Mouse (Mus musculus) gastrocnemius, adult 8-10 months (tissue): ENCODE results near the gene Stard13. TPM values are rescaled to one million over a fixed set of nuclear protein-coding genes. Genes with fewer than 3 reads are reported as not detected.

Experiments
- DNase-seq, 2 experiments: peaks; one replicate each; pipeline ENCODE4 v3.0.0; 2022; ENCODE audit warnings: low spot score in 2 of 2
- total RNA-seq, 4 experiments: library from RNA; stranded (reverse); gene quantifications; 2 replicates each; pipeline ENCODE4 v1.2.4; 2022

Gene Stard13
- total RNA-seq, 4 experiments from 2014 or later = 3.7 to 5.8 (median 4.9) TPM

DNA sequence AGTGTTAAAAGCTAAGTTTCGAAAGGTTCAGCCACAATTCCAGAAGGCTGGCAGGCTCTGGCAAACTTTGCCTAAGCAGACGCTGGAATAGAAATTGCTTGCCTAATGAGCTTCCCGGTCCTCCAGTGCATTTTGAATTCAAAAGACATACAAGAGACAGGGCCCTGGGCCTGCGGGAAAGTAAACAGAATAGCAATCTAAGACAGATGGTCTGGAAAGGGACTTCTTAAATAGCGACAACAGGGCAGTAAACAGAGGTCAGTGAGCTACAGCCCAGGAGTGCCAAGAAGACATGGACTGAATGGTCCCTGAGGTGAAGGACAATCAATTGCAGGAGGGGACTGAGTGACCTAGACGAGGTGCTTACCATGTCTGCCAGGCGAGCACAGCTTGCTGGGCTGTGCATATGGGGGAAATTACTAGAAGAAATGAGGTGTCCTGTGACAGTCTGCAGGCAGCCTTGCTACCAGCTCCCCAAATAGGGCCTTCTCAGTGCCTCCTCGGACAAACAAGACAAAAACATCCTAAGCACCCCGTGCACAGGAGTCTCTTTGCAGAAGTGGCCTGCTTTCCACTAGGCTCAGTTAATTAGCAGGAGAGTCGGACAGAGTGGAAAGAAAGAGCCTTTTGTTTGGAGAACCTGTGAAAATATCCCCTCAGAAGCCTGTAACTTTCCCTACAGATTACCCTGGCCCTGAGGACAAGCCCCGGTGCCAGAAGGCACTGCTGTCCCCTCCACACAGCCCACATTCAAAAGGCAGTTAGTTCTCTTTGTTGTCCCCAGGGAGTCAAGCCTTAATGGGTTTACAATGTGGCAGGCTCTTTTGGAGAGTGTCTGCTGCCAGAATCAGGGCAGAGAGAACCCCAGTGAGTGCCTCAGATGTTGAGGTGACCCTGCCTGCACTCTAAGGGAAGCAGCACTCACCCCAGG is 90.7 kb downstream of the Stard13 start:
- DNase-seq = peak; percentile 17 to 24

DNA sequence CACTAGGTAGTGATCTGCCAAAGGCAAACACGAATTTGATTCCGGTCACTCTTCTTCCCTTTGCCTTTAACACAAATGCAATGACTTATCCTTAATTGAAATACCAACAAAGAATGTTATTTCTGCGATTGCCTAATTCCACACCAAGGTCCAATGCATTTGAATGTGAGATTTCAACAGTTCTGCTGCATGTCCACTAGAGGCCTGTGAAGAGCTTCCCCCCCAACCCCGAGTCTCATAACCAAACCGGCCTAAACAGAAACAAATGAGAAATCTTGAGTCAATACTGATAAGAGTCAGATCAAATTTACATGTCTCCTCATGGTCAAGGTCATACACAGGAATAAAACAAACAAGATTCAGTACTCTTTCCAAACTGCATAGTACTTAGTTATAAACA is 91.4 kb downstream of the Stard13 start:
- peak in 1 of 2 experiments; percentile 14 for DNase-seq

GRCm38 (mm10) chr5:151137901-151138300 is 95.7 kb downstream of the Stard13 start:
- no peak for DNase-seq

- no peak for DNase-seq
These were observed 96.3 kb downstream of the Stard13 start for GRCm38 (mm10) chr5:151137311-151137710.

- no peak for DNase-seq
These were observed 97.7 kb downstream of the Stard13 start for GRCm38 (mm10) chr5:151135965-151136364.

- DNase-seq = no peak
These were observed 98.4 kb downstream of the Stard13 start for GRCm38 (mm10) chr5:151135078-151135826.

DNA sequence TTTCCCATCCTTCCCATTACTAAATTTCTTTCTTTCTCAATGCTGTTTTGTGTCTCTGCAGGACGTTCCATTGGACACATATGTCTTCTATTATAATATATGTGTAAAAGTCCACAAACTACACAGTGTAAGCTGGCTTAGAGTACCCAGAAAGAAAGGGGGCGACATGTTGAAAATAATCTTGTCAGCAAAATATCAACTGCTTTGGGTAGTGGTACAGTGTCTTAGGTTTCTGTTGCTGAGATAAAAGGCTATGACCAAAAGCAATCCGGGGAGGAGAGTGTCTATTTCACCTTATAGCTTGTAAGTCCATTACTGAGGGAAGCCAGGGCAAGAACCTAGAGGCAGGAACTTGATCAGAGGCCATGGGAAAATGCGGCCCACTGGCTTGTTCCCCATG is 99.4 kb downstream of the Stard13 start:
- DNase-seq = no peak

DNA sequence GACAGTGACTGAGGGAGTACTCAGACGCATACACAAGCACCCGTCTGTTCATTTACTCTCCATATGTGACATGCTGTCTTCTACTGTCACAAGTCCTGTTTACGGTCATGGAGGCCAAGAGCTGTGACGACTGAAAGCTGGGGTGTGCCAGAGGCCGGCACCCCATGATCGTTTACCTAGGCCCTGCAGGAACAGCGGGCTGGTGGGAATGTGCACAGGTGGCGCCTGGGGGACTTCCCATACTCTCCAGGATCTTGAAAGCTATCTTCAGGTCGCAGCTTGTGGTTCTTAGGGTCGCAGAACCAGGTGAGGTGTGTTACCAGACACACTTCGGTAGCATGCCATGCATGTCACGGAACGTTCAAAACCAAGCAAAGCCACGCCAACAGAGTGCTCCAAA is 99.9 kb downstream of the Stard13 start:
- no peak for DNase-seq

DNA sequence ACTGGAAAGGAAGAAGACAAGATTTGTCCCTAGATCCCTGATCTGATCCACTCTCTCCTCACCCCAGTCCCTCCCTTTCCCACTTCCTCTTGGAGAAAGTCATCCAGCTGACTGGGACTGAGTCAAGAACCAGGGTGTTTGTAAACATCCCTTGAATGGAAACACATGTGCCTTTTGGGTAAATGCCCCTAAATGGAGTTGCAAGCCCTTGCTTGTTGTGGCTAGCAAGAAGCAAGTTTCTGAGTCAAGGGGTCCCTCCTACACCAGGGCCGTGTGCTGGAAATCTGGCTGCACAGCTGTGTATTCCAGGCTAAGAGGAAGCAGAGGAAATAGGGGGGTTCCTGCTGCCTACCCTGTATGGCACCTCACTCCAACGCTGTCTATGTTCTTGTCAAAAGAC is 103.9 kb downstream of the Stard13 start:
- DNase-seq = no peak

DNA sequence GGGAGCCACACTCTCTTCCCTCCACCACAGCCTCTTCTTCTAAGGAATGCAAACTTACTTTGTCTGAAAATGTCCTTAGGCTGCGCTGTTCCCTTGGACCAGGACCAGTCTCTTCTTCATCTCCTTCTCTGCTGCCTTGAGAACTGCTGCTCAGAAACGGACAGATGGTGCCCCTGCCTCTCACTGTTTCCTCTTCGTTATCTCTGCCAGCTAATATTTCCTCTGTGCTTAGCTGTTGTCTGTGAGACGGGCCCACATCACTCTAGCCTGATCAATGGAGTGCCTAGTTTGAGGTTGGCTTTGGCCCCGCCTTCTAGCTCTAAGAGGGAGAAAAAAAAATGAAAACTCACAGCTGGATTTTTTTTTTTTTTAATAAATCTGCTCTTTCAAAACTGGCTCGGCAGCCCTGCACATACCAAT is 106.3 kb downstream of the Stard13 start:
- no peak for DNase-seq

- no peak for DNase-seq
These were observed 107.0 kb downstream of the Stard13 start for GRCm38 (mm10) chr5:151126608-151127005.

- DNase-seq = no peak
These were observed 107.5 kb downstream of the Stard13 start for GRCm38 (mm10) chr5:151125985-151126607.

DNA sequence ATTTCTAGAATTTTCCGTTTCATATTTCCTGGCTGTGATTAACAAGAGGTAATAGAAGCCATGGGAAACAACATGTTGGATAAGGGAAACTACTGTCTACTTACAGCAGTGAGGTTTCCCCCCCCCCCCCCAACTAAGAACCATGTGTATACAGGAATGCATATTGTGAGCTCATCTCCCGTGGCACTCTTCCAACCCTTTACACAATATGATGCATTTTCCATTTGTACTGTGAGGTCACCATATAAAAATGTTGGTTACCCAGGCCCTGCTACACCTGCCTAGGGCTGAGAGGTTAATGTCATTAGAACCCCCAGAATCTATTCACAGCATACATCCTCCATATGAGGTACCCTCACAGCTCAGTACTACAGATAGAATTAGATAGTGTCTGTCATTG is 115.8 kb downstream of the Stard13 start:
- DNase-seq = no peak

- DNase-seq = no peak
These were observed 117.3 kb downstream of the Stard13 start for GRCm38 (mm10) chr5:151116192-151116887.

- DNase-seq = no peak
These were observed 120.9 kb downstream of the Stard13 start for GRCm38 (mm10) chr5:151112743-151113142.

DNA sequence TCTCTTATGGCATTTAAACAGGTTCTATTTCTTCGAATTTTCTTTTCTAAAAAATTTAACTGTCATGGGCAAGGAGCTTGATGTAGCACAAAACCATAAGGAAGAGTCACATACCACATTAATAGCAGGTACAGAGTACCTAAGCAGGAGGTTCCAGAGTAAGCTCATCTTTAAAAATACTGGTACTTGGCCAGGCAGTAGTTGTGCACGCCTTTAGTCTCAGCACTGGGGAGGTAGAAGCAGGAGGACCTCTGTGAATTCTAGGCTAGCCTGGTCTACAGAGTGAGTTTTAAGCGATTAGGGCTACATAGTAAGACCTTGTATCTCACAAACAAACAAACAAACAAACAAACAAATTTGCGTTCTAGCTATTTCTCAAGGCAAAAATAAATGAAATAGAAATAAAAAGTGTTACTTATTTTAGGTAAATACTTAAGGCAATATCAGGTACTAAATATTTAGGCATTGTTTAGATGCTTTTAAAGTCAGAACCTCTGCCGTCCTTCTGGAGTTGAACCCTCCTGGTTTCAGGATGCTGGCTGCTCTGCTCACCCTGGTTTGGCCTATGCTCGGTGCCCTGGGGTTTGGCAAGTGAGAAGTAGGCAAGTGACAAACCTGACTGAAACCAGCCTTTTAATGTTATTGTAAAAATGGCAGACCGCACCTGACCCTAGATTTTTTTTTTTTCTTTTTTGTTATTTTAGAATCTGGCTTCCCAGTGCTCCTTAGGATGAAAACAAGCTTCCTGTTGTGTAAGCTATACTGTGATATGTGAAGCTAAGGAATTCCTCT is 122.4 kb downstream of the Stard13 start:
- no peak for DNase-seq

DNA sequence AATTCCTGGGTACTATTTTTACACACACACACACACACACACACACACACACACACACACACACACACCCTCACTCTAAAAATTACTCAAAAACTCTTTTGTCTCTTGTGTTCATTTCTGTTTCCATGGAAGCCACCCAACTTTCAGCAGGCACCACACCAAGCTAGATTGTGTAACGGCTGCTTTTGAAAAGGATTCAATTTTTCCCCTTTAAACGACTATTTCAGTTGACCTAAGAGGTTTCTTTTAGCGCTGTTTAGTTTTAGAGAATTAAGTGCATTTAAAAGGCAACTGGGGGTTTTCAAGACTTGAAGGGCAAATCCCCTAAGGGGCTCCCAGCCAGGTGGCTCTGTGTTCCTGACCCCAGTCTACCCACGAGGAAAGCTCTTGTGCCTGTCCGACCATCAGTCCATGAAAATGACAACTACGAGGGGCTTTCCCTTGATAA is 123.2 kb downstream of the Stard13 start:
- DNase-seq = peak; percentile 27 to 62

DNA sequence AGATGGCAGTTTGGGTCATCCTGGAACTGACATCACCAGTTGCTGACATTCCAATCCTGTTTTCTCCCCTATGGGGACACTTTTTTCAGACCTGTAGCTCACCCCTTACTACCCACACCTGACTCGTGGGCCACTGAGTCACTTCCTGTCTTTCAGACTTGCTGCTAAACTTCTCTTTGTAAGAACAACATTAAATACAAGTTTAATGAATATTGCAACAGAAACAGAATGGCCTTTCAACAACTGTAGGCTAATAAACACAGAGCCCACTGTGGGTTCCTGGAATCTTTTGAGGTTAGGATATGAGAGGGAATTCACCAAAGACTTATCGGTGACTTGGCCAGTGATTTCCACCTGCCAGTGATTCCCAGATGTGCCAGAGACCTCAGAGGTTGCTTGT is 123.8 kb downstream of the Stard13 start:
- DNase-seq = no peak

DNA sequence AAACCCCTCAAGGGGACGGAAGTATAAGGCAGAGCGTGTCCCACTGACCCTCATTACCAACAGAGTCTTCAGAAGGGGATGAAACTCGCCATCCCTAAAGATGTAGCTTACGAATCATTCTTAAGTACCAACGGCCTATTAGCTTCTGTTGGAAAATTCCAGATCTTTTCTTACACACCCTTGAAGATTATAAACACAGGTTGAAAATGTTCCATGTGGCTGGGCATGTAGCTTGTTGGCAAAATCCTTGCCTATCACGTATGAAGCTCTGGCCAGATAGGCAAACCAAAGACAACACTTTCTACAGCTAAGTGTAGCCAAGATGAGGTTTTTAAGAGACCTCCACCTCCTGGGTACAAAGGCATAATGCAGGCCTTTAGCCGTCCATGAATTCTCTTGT is 124.7 kb downstream of the Stard13 start:
- DNase-seq = no peak

- DNase-seq = no peak
These were observed 125.2 kb downstream of the Stard13 start for GRCm38 (mm10) chr5:151108291-151108897.
